Mouse (Mus musculus) small intestine, adult 2 months (tissue): ENCODE data around the gene Tceanc2.

Source experiments
- CTCF ChIP-seq: fragments of 200-500 bp; IDR thresholded peaks from 2 replicates; pipeline ENCODE4 v1.5.1; 2012; ENCODE audit warnings: low read depth, mild to moderate bottlenecking, control low read depth, inconsistent platforms, low read length, moderate library complexity, mixed read lengths; ENCODE audit not compliant: insufficient replicate concordance, insufficient read length; ENCODE audit errors: extremely low read depth
- POLR2A ChIP-seq: fragments of 200-500 bp; IDR thresholded peaks from 2 replicates; pipeline ENCODE4 v1.6.1; 2012; ENCODE audit warnings: low read depth, mild to moderate bottlenecking, control low read depth, inconsistent platforms, low read length, moderate library complexity

DNA sequence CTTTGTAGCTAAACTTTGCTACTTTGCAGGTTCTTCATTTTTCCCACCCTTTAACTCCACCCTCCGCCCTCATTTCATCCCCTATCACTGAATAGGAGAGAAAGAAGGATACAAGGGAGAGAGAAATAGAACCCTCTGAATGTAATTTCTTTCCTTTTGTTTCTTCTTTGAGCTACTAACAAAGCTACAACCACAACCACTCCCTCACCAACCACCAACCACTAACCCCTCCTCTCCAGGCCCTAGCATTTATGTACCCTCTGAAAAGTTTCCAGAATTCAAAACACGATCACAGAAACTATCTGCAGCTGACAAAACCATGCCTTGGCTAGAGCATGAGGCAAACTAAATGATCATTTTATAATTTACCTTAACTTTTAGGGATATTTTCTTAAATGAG is 17.5 kb upstream of the Tceanc2 start:
- TF ChIP-seq POLR2A (no peak), CTCF (no peak)
